Mouse (Mus musculus): ENCODE data around the gene Htr1f.

- TF ChIP-seq CTCF (IDR thresholded peaks at IDR 0.05; ENCODE audit: insufficient read depth, low read depth, low read length) (no peak), POLR2A (IDR thresholded peaks at IDR 0.05; ENCODE audit: insufficient read depth, low read depth, low read length) (no peak)
These were observed 76.0 kb downstream of the Htr1f start for GRCm38 (mm10) chr16:65029675-65030074.
